Mouse (Mus musculus): ENCODE measurements around the gene Tmco3. TPM values are rescaled to one million over a fixed set of nuclear protein-coding genes. Genes with fewer than 3 reads are reported as not detected.

Gene Tmco3
- polyA plus RNA-seq, 1 experiment: 28.2 TPM

GRCm38 (mm10) chr8:13252837-13253236 is 35.2 kb upstream of the Tmco3 start:
- Histone ChIP-seq H3K27me3 (ENCODE audit: control insufficient read depth, insufficient read depth, insufficient read length) (peaks cover 9% of the 10 kb centered on the region), H3K4me3 (no peak overlapping the region), H3K36me3 (ENCODE audit: control insufficient read depth, insufficient read depth) (peaks cover 11% of the 10 kb centered on the region), H3K79me2 (ENCODE audit: control insufficient read depth, insufficient read depth) (no peaks in the 10 kb centered on the region), H3K4me2 (ENCODE audit: low read depth) (peak overlapping the region; percentile 48), H3ac (ENCODE audit: control insufficient read depth, insufficient read length) (no peak overlapping the region)
- TF ChIP-seq MYOG (IDR thresholded peaks at IDR 0.05; ENCODE audit: control insufficient read depth in 1 of 3, insufficient read depth in 1 of 3, insufficient read length in 2 of 3, low read depth in 2 of 3): peak in 1 of 3 experiments; percentile 40
- no peak for TF ChIP-seq CEBPB (IDR thresholded peaks at IDR 0.05; ENCODE audit: insufficient read depth, poor library complexity, severe bottlenecking)
- no peak for TF ChIP-seq POLR2AphosphoS2 (IDR thresholded peaks at IDR 0.05; ENCODE audit: insufficient read length, low read depth)
- no peak for TF ChIP-seq MAX (IDR thresholded peaks at IDR 0.05; ENCODE audit: low read depth)
- TF ChIP-seq SRF (IDR thresholded peaks at IDR 0.05; ENCODE audit: control insufficient read depth, insufficient read length, low read depth): no peak
- no peak for TF ChIP-seq TCF3 (IDR thresholded peaks at IDR 0.05; ENCODE audit: insufficient read length, low read depth)

- H3K27me3 ChIP-seq (ENCODE audit: control insufficient read depth, insufficient read depth, insufficient read length): peaks cover 3% of the 10 kb centered on the region
- H3K79me2 ChIP-seq (ENCODE audit: control insufficient read depth, insufficient read depth): no peaks in the 10 kb centered on the region
- H3ac ChIP-seq (ENCODE audit: control insufficient read depth, insufficient read length): no peak overlapping the region
- H3K4me3 ChIP-seq: peak overlapping the region; percentile 3
- peak overlapping the region; percentile 48 for H3K4me2 ChIP-seq (ENCODE audit: low read depth)
- no peak for TF ChIP-seq REST (IDR thresholded peaks at IDR 0.05; ENCODE audit: insufficient read depth, insufficient read length)
- H3K36me3 ChIP-seq (ENCODE audit: control insufficient read depth, insufficient read depth): peaks cover 11% of the 10 kb centered on the region
Measured at GRCm38 (mm10) chr8:13253413-13253812, 34.6 kb upstream of the Tmco3 start.

DNA sequence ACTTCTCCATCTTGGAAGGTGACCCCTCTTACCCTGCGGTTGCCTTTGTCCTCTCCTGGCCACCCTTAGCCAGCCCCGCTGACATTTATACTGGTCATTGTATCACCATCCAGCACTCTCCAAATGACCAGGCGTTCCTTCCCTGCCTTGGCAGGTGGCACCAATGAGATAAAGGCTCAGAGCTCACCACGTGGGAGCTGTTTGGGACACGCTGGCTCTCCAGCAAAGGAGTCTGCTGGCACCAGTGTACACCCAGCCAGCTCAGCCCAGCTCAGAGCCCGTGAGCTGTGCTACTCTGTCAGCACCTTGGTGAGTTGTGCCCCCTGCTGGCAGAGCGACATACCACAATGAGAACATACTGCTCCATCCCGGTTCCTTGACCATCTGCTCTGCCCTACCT is 34.0 kb upstream of the Tmco3 start, which contains the start of gene Adprhl1:
TSS of gene Adprhl1 (minus strand) at position 144 of the 400 bp plus-strand sequence.
- TF ChIP-seq E2F4 (IDR thresholded peaks at IDR 0.05; ENCODE audit: insufficient read depth) (no peak), TCF12 (IDR thresholded peaks at IDR 0.05; ENCODE audit: insufficient read depth, poor library complexity, severe bottlenecking) (no peak), CEBPB (IDR thresholded peaks at IDR 0.05; ENCODE audit: insufficient read depth, poor library complexity, severe bottlenecking) (no peak), SRF (IDR thresholded peaks at IDR 0.05; ENCODE audit: control insufficient read depth, insufficient read length, low read depth) (no peak), USF1 (IDR thresholded peaks at IDR 0.05; ENCODE audit: low read depth) (no peak), POLR2A (IDR thresholded peaks at IDR 0.05; ENCODE audit: insufficient read length, low read depth) (peak; percentile 32), MAX (IDR thresholded peaks at IDR 0.05; ENCODE audit: low read depth) (no peak), MYOD1 (IDR thresholded peaks at IDR 0.05; ENCODE audit: control insufficient read depth in 1 of 3, insufficient read length in 2 of 3, low read depth in 2 of 3) (peak in 1 of 3 experiments; percentile 47), MYOG (IDR thresholded peaks at IDR 0.05; ENCODE audit: control insufficient read depth in 1 of 3, insufficient read depth in 1 of 3, insufficient read length in 2 of 3, low read depth in 2 of 3) (peak in 2 of 3 experiments; percentile 1 to 31), POLR2AphosphoS2 (IDR thresholded peaks at IDR 0.05; ENCODE audit: insufficient read length, low read depth) (peak; percentile 82)
- peak within 1 kb of the TSS; percentile 3 for H3K4me3 ChIP-seq
- peaks cover 11% of the 10 kb centered on the region for H3K36me3 ChIP-seq (ENCODE audit: control insufficient read depth, insufficient read depth)
- H3K27me3 ChIP-seq (ENCODE audit: control insufficient read depth, insufficient read depth, insufficient read length): no peaks in the 10 kb centered on the region
- no peaks in the 10 kb centered on the region for H3K79me2 ChIP-seq (ENCODE audit: control insufficient read depth, insufficient read depth)
- no peak within 1 kb of the TSS for H3ac ChIP-seq (ENCODE audit: control insufficient read depth, insufficient read length)
- H3K4me2 ChIP-seq (ENCODE audit: low read depth): peak within 1 kb of the TSS; percentile 48

- peaks cover under 1% of the 10 kb centered on the region for H3K36me3 ChIP-seq (ENCODE audit: control insufficient read depth, insufficient read depth)
- H3K4me2 ChIP-seq (ENCODE audit: low read depth): no peak overlapping the region
- TF ChIP-seq USF1 (IDR thresholded peaks at IDR 0.05; ENCODE audit: low read depth) (no peak), E2F4 (IDR thresholded peaks at IDR 0.05; ENCODE audit: insufficient read depth) (no peak), MYOG (IDR thresholded peaks at IDR 0.05; ENCODE audit: control insufficient read depth in 1 of 3, insufficient read depth in 1 of 3, insufficient read length in 2 of 3, low read depth in 2 of 3) (no peak), TCF12 (IDR thresholded peaks at IDR 0.05; ENCODE audit: insufficient read depth, poor library complexity, severe bottlenecking) (no peak), POLR2AphosphoS2 (IDR thresholded peaks at IDR 0.05; ENCODE audit: insufficient read length, low read depth) (no peak), TCF3 (IDR thresholded peaks at IDR 0.05; ENCODE audit: insufficient read length, low read depth) (no peak), SRF (IDR thresholded peaks at IDR 0.05; ENCODE audit: control insufficient read depth, insufficient read length, low read depth) (no peak), CEBPB (IDR thresholded peaks at IDR 0.05; ENCODE audit: insufficient read depth, poor library complexity, severe bottlenecking) (no peak), MYOD1 (IDR thresholded peaks at IDR 0.05; ENCODE audit: control insufficient read depth in 1 of 3, insufficient read length in 2 of 3, low read depth in 2 of 3) (no peak), POLR2A (IDR thresholded peaks at IDR 0.05; ENCODE audit: insufficient read length, low read depth) (no peak), MAX (IDR thresholded peaks at IDR 0.05; ENCODE audit: low read depth) (no peak), REST (IDR thresholded peaks at IDR 0.05; ENCODE audit: insufficient read depth, insufficient read length) (no peak)
- H3K79me2 ChIP-seq (ENCODE audit: control insufficient read depth, insufficient read depth): no peaks in the 10 kb centered on the region
- no peak overlapping the region for H3K4me3 ChIP-seq
- no peak overlapping the region for H3ac ChIP-seq (ENCODE audit: control insufficient read depth, insufficient read length)
- H3K27me3 ChIP-seq (ENCODE audit: control insufficient read depth, insufficient read depth, insufficient read length): no peaks in the 10 kb centered on the region
Measured at GRCm38 (mm10) chr8:13263376-13263775, 24.6 kb upstream of the Tmco3 start.

DNA sequence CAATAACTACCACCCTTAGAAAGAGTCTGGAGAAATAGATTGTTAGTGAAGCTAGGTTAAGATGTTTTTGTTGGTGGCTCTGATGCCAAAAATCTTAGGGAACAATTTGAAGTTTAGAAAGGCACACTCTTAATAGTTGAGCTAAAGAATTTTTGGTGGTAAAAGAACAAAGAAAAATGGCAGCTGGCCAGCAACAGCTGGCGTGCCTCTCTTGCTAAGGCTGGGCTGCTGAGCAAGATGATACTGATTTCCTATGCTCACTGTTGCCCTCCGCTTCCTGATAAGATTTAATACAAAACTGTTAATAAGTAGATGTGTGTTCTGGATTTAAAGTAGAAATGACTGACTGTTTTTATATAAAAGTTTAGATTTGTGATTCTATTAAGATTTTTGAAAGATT is 20.4 kb upstream of the Tmco3 start:
- Histone ChIP-seq H3ac (ENCODE audit: control insufficient read depth, insufficient read length) (no peak overlapping the region), H3K4me2 (ENCODE audit: low read depth) (no peak overlapping the region), H3K36me3 (ENCODE audit: control insufficient read depth, insufficient read depth) (peaks cover 15% of the 10 kb centered on the region), H3K4me3 (no peak overlapping the region), H3K79me2 (ENCODE audit: control insufficient read depth, insufficient read depth) (no peaks in the 10 kb centered on the region), H3K27me3 (ENCODE audit: control insufficient read depth, insufficient read depth, insufficient read length) (no peaks in the 10 kb centered on the region)
- TF ChIP-seq REST (IDR thresholded peaks at IDR 0.05; ENCODE audit: insufficient read depth, insufficient read length) (no peak), CEBPB (IDR thresholded peaks at IDR 0.05; ENCODE audit: insufficient read depth, poor library complexity, severe bottlenecking) (no peak), MYOG (IDR thresholded peaks at IDR 0.05; ENCODE audit: control insufficient read depth in 1 of 3, insufficient read depth in 1 of 3, insufficient read length in 2 of 3, low read depth in 2 of 3) (no peak), TCF3 (IDR thresholded peaks at IDR 0.05; ENCODE audit: insufficient read length, low read depth) (no peak), MAX (IDR thresholded peaks at IDR 0.05; ENCODE audit: low read depth) (no peak), TCF12 (IDR thresholded peaks at IDR 0.05; ENCODE audit: insufficient read depth, poor library complexity, severe bottlenecking) (no peak), USF1 (IDR thresholded peaks at IDR 0.05; ENCODE audit: low read depth) (no peak), E2F4 (IDR thresholded peaks at IDR 0.05; ENCODE audit: insufficient read depth) (no peak), SRF (IDR thresholded peaks at IDR 0.05; ENCODE audit: control insufficient read depth, insufficient read length, low read depth) (no peak), MYOD1 (IDR thresholded peaks at IDR 0.05; ENCODE audit: control insufficient read depth in 1 of 3, insufficient read length in 2 of 3, low read depth in 2 of 3) (no peak), POLR2A (IDR thresholded peaks at IDR 0.05; ENCODE audit: insufficient read length, low read depth) (no peak), POLR2AphosphoS2 (IDR thresholded peaks at IDR 0.05; ENCODE audit: insufficient read length, low read depth) (no peak)
